Mouse (Mus musculus) hindbrain, embryonic 11.5 days (tissue): Measurements from ENCODE around the gene Ptgir. TPM values are rescaled to one million over a fixed set of nuclear protein-coding genes. Genes with fewer than 3 reads are reported as not detected.

Source experiments
- ATAC-seq: fragments of 200-750 bp; cut with Nextera tagmentation; 2 replicates; pipeline ENCODE4 v1.8.0; 2017; ENCODE audit warnings: mild to moderate bottlenecking, moderate TSS enrichment, moderate library complexity; ENCODE audit not compliant: low FRiP score
- DNase-seq: peaks from one replicate; pipeline ENCODE4 v3.0.0-alpha.2; 2015; ENCODE audit warnings: low spot score
- H3K27ac ChIP-seq: fragments of 300-500 bp; sonication (generic); 2 replicates; pipeline ENCODE4 v1.5.1; 2014; ENCODE audit warnings: mild to moderate bottlenecking, low read depth, low read length
- H3K27me3 ChIP-seq: fragments of 300-500 bp; sonication (generic); 2 replicates; pipeline ENCODE4 v1.6.1; 2014; ENCODE audit warnings: mild to moderate bottlenecking, low read length, moderate library complexity, mixed read lengths; ENCODE audit not compliant: control insufficient read depth, insufficient read depth
- H3K36me3 ChIP-seq: fragments of 300-500 bp; sonication (generic); 2 replicates; pipeline ENCODE4 v1.6.1; 2014; ENCODE audit warnings: mild to moderate bottlenecking, low read length, moderate library complexity, mixed read lengths; ENCODE audit not compliant: control insufficient read depth, insufficient read depth
- H3K4me1 ChIP-seq: fragments of 300-500 bp; sonication (generic); replicated peaks from 2 replicates; pipeline ENCODE4 v1.6.1; 2014; ENCODE audit warnings: low read length, mixed read lengths; ENCODE audit not compliant: control insufficient read depth, insufficient read depth
- H3K4me2 ChIP-seq: fragments of 300-500 bp; sonication (generic); replicated peaks from 2 replicates; pipeline ENCODE4 v1.6.1; 2014; ENCODE audit warnings: mild to moderate bottlenecking, low read depth, low read length
- H3K4me3 ChIP-seq: fragments of 300-500 bp; sonication (generic); 2 replicates; pipeline ENCODE4 v1.5.1; 2014; ENCODE audit warnings: low read depth, low read length
- H3K9ac ChIP-seq: fragments of 300-500 bp; sonication (generic); 2 replicates; pipeline ENCODE4 v1.6.1; 2014; ENCODE audit warnings: low read depth, low read length
- H3K9me3 ChIP-seq: fragments of 300-500 bp; sonication (generic); 2 replicates; pipeline ENCODE4 v1.6.1; 2016; ENCODE audit warnings: low read length; ENCODE audit not compliant: control insufficient read depth
- WGBS: fragments of 180-500 bp; shearing (Covaris S2); extraction: QIAGEN DNeasy Blood & Tissue Kit; methylation state at CpG from one replicate; pipeline ENCODE4 v1.1.7; 2014; 5-methylcytosine and 5-hydroxymethylcytosine counted together
- polyA plus RNA-seq: library from polyadenylated mRNA; unstranded; fragments of >200 nt; fragmentation: Nextera tagmentation; extraction: Ambion mirVana; gene quantifications from 2 replicates; pipeline ENCODE4 v1.2.1, GENCODE M21; 2014

The Ptgir gene
- polyA plus RNA-seq, 1 experiment from 2014 or later: 0.56 TPM

DNA sequence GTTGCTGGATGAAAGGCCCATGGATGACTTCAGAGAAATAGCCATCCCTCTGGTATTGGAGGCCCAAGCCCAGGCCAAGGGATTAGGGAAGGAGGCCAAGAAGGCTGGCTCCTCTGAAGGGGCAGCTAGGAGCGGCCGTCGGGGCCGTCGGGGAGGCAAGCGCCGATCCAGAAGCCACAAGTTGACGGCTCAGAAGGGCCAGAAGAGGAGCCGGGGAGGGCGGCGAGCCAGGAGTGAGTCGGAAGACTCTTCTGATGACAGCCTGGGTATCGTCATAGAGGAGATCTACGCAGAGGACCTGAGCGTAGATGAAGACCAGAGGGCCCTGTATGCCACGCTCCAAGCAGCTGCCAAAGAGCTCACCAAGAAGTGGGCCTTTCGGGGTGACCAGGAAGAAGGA, 39.1 kb downstream of the Ptgir start:
- Histone ChIP-seq H3K4me2 (peak overlapping the region; percentile 87), H3K27ac (no peak overlapping the region), H3K9me3 (no peaks in the 10 kb centered on the region), H3K27me3 (peaks cover 50% of the 10 kb centered on the region), H3K4me1 (peaks cover 28% of the 10 kb centered on the region; the same call in 1 of the 2 replicates), H3K4me3 (peak overlapping the region; percentile 67), H3K36me3 (no peaks in the 10 kb centered on the region), H3K9ac (peak overlapping the region; percentile 81; the same call in 1 of the 2 replicates)
- 13% methylated on average over 17 of the region's 17 CpGs for WGBS
- ATAC-seq (no peak), DNase-seq (peak; percentile 37)

DNA sequence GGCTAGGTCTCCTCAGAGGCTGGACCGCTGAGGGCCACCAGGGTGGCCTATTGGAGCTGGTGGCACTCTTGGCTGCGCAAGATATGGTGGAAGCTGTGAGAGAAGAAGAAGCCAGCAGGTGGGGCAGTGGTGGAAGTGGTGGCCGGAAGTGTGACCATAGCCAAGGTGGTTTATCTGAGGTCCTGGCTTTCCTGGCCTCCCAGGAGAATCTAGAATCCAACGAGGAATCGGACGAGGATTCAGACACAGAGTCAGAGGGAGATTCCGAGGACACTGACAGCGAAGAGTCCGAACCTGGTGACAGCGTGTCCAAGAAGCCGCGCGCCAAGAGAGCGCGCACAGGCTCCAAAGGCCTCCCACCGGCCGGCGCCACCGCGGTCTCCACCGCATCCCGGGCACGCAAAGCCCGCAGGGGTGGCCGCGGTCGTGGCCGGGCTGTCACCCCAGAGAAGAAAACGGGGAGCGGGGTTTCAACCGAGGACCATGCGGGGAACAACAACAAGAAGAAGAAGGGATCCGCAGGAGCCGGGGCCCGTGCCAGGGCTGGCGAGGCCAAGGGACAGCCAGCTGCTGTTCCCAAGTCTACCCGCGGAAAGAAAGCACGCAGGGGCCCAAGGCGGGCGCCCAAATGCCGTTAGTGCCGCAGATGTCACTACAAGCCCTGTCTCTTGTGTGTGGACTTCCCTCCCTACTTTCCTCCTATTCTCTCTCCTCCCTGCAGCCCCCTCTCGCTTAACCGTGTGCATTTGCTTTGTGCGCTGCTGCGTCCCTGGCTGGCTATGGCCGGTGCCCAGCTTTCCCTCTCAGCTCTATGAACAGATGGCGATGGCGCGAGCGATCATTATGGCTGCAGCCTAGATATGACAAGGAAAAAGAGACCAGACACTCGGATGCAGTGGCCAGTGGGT, 40.4 kb downstream of the Ptgir start:
- no peaks in the 10 kb centered on the region for H3K9me3 ChIP-seq
- ATAC-seq (no peak), DNase-seq (peak; percentile 52)
- no peak overlapping the region for H3K27ac ChIP-seq
- peak overlapping the region; percentile 67 for H3K4me3 ChIP-seq
- H3K4me2 ChIP-seq: peak overlapping the region; percentile 87
- peaks cover 28% of the 10 kb centered on the region; the same call in 1 of the 2 replicates for H3K4me1 ChIP-seq
- H3K27me3 ChIP-seq: peaks cover 50% of the 10 kb centered on the region
- no peaks in the 10 kb centered on the region for H3K36me3 ChIP-seq
- H3K9ac ChIP-seq: peak overlapping the region; percentile 64
- 1% methylated on average over 52 of the region's 53 CpGs for WGBS

DNA sequence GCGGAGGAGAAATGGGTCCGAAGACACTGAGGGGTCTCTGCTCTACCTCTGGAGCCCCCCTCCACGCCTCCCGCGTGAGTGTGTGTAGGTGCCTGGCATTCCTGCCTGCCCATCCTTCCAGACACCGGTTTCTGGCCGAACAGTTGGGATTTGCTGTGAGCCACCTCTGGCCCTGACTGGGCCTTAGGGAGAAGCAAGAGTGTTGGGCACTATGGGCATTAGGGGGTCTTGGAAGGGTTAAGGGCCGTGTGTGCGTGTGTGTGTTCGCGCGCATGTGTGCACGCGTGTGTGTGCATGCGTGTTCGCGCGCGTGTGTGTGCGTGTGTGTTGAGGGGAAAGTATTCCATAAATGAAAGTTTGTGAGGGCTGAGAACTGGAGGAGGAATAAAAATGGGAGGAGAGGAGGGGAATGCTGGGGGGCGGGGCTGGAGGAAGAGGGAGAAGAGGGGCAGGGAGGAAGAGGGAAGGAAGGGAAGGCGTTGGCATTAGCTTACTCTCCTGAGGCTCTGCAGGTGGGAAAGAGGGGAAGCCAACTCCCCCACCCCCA, 41.1 kb downstream of the Ptgir start:
- Histone ChIP-seq H3K4me1 (peaks cover 28% of the 10 kb centered on the region; the same call in 1 of the 2 replicates), H3K27me3 (peaks cover 50% of the 10 kb centered on the region), H3K9me3 (no peaks in the 10 kb centered on the region), H3K27ac (no peak overlapping the region), H3K4me3 (peak overlapping the region; percentile 67), H3K36me3 (no peaks in the 10 kb centered on the region), H3K4me2 (peak overlapping the region; percentile 87), H3K9ac (peak overlapping the region; percentile 64)
- WGBS: 18% methylated on average over 22 of the region's 22 CpGs
- peak; percentile 15 for DNase-seq
- ATAC-seq: no peak

DNA sequence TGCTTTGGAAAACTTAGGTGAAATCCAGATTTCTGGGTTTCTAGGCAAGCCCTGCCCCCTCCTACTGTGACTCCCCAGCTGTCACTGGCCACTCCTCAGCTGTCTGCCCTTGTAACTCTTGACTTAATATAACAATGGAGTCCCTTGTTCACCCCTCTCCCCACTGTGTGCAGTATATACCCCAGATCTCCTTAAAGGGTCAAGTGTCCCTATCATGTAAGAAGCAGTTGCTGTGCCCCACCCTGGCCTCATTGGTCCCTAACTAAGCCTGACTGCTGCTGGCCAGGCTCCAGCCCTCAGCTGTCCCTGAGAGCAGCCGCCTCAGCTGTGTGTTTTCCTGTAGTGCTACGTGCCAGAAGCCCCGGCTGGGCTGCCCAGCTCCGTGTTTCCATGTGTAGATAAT, 41.7 kb downstream of the Ptgir start:
- Histone ChIP-seq H3K4me3 (peak overlapping the region; percentile 67), H3K9ac (peak overlapping the region; percentile 16; the same call in 1 of the 2 replicates), H3K4me2 (peak overlapping the region; percentile 87), H3K27ac (no peak overlapping the region), H3K27me3 (peaks cover 50% of the 10 kb centered on the region), H3K4me1 (peaks cover 28% of the 10 kb centered on the region; the same call in 1 of the 2 replicates), H3K9me3 (no peaks in the 10 kb centered on the region), H3K36me3 (no peaks in the 10 kb centered on the region)
- DNase-seq: peak; percentile 29
- no peak for ATAC-seq
- 10% methylated on average over 4 of the region's 4 CpGs for WGBS

DNA sequence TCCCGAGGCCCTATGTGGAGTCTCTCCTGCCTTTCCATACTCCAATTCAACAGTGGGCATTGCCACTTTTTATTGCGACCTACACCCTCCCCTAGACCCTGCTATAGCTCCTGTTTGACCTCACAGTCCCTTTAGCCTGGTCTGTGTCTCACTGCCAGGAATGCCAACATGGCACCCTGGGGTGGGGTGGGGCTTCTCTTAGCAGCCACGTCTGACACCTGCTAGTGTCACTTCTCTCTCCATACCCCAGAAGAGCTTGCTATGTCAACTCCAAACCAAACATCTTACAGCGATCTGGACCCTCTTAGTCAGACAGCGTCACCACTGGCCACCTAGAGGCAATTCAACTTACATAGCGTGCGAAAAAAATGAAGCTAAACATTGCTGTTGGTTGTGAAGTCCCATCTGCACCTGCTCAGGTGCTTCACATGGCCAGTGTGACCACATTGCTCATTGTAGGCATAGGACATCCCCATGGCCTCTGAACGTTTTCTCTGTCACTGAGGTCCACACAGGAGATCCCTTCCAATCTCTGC, 42.7 kb downstream of the Ptgir start:
- Histone ChIP-seq H3K36me3 (no peaks in the 10 kb centered on the region), H3K27me3 (peaks cover 50% of the 10 kb centered on the region), H3K4me3 (no peak overlapping the region), H3K4me1 (peaks cover 28% of the 10 kb centered on the region; the same call in 1 of the 2 replicates), H3K9ac (no peak overlapping the region), H3K9me3 (no peaks in the 10 kb centered on the region), H3K27ac (no peak overlapping the region), H3K4me2 (no peak overlapping the region)
- DNase-seq: no peak
- ATAC-seq: no peak
- 52% methylated on average over 8 of the region's 8 CpGs for WGBS

DNA sequence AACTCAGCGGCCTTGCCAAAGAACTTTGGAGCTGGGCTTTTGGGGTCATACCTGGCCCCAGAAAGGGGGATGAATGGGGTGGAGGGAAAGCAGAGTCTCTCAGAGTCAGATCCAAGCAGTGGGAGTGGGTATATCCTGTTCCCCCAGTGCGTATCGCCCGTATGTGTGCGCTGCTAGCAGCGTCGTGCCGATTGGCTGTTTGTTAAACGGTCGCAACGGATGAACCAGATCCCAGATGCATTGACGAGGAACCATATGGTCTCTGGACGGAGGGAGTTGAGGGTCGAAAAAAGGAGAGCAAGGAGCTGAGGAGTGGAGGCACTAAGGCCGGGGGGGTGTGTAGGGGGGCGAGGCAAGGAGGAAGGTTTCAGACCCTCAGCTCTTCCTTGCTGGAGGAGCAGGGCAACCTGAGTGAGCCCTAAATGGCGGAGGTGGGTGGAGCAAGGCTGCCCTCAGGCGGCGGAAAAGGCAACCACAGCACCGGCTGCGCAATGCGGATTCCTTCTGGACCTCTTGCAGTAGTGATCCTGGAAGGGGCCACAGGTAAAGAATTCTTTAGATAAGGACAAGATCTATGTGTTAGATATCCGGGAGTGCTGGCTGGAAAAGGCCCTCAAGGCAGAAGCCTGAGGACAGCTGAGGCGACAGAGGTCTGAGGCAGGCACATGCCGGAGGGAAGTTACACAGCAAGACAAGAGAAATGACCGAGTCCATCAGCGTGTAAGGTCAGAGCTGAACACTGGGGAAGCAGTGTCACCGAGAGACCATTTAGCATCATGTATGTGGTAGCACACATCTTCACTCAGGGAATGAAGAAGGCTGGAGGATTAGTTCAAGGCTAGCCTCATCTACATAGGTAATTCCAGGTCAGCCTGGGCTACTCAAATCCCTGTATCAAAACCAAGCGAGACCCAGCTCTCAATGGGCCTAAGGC, 43.9 kb downstream of the Ptgir start:
- peak overlapping the region; percentile 16 for H3K4me3 ChIP-seq
- no peaks in the 10 kb centered on the region for H3K36me3 ChIP-seq
- no peak overlapping the region for H3K27ac ChIP-seq
- H3K27me3 ChIP-seq: peaks cover 46% of the 10 kb centered on the region
- DNase-seq (peak; percentile 89), ATAC-seq (peak; percentile 50)
- peaks cover 26% of the 10 kb centered on the region; the same call in 1 of the 2 replicates for H3K4me1 ChIP-seq
- WGBS: 11% methylated on average over 29 of the region's 29 CpGs
- H3K9ac ChIP-seq: peak overlapping the region; percentile 49; the same call in 1 of the 2 replicates
- peak overlapping the region; percentile 42 for H3K4me2 ChIP-seq
- no peaks in the 10 kb centered on the region for H3K9me3 ChIP-seq

DNA sequence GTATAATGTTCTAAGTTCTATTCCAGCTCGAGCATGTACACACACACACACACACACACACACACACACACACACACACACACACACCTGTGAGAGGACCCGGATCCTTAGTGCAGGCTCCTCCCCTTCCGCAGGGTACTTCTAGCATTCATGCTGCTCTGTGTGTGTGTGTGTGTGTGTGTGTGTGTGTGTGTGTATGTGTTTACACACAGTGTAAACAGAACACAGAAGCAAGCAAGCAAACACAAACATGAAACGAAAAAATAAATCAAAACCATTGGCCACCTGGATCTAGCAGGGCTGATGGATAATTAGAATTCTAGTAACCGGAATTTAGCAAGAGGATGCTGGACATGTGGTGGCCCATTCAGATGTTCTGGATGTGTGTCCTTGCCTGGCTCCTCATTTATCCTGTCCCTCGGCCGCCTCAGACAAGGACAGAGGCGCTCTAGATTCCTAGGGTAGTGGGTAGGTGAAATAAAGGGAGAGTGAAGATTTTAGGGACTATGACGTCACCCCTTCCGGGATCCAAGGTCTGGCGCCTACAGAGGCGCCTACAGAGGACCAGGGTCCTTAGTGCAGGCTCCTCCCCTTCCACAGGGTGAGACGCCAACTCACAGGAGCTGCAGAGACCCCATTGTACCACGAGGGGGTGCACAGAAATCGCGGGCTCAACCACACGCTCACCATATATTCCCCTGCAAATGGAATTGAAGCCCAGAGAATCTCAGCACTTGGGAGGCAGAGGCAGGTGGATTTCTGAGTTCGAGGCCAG, 44.8 kb downstream of the Ptgir start:
- Histone ChIP-seq H3K36me3 (no peaks in the 10 kb centered on the region), H3K27ac (no peak overlapping the region), H3K27me3 (peaks cover 38% of the 10 kb centered on the region), H3K4me2 (0 out of 2 replicates have a peak overlapping the region, but pooled peaks have one; percentile 14), H3K4me1 (peaks cover 23% of the 10 kb centered on the region; the same call in 1 of the 2 replicates), H3K9ac (no peak overlapping the region), H3K9me3 (no peaks in the 10 kb centered on the region), H3K4me3 (no peak overlapping the region)
- DNase-seq (peak; percentile 89), ATAC-seq (peak; percentile 60)
- 32% methylated on average over 18 of the region's 18 CpGs for WGBS
